Mouse (Mus musculus) central nervous system, embryonic 11.5 days (tissue): ENCODE results near the gene Olfr835. TPM values are rescaled to one million over a fixed set of nuclear protein-coding genes. Genes with fewer than 3 reads are reported as not detected.

Source experiments
- polyA plus RNA-seq: library from polyadenylated mRNA; depleted of rRNA; stranded (reverse); fragments of >200 nt; gene quantifications from 2 replicates; pipeline ENCODE4 v1.2.3, GENCODE M21; 2012; rRNA removed

Olfr835 gene
- polyA plus RNA-seq = not detected in 2 replicates

DNA sequence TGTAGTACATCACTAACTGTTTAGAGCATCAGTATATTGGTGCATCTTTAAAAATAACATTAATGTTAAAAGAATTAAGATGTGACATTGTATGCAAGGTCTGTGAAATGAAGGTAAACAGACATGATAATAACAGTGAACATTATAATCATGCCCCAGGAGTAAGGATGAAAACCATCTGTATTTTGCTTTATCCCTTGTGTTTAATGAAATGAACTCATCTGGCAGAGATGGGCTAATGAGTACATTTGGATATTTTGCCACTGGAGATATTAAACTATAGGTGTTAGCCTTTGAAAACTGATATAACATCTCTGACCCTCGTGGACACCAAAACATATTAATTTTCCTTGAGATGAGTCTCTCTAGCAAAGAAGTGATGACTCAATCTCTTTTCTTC lies at the start of gene Olfr835:
Gene Olfr835 (plus strand): TSS at position 301 of the 400 bp plus-strand sequence.

DNA sequence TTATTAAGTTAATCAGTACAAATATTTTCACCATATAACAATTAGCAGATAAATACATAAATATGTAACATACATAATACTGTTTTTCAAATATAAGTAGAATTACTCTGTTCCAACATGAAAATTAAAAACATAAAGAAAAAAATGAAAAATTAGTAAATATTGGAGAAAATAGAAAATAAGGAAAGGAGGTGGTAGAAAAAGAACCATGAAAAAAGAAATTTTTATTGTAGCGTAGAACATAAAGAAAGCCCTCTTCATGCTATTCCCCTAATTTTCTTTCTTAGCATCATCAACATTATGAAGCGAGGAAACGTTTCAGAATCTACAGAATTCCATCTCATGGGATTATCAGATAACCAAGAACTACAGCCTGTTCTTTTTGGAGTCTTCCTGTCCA lies 44.8 kb upstream of the Olfr835 start, which contains the start of gene Olfr834:
Gene Olfr834 (plus strand): TSS at position 301 of the 400 bp plus-strand sequence.

Other genes with a start within 250 kb of the Olfr835 start
- not detected in 2 replicates for gene Olfr828, start 213.2 kb upstream of the Olfr835 start, polyA plus RNA-seq
- not detected in 2 replicates for gene Olfr829, start 177.8 kb upstream of the Olfr835 start, polyA plus RNA-seq
- gene Olfr830, start 158.0 kb upstream of the Olfr835 start, polyA plus RNA-seq = not detected in 2 replicates
- not detected in 2 replicates for gene Olfr832, start 95.6 kb upstream of the Olfr835 start, polyA plus RNA-seq
- gene Olfr834, start 44.7 kb upstream of the Olfr835 start, polyA plus RNA-seq = not detected in 2 replicates
- not detected in 2 replicates for gene Olfr836, start 87.6 kb downstream of the Olfr835 start, polyA plus RNA-seq
- not detected in 2 replicates for gene Olfr837, start 103.6 kb downstream of the Olfr835 start, polyA plus RNA-seq
- not detected in 2 replicates for gene Olfr839-ps1, start 144.6 kb downstream of the Olfr835 start, polyA plus RNA-seq
- gene Olfr843, start 219.3 kb downstream of the Olfr835 start, polyA plus RNA-seq = not detected in 2 replicates